Mouse (Mus musculus): ENCODE results near the gene Ttll13. TPM values are rescaled to one million over a fixed set of nuclear protein-coding genes. Genes with fewer than 3 reads are reported as not detected.

Ttll13 gene
- polyA plus RNA-seq, 1 experiment: 1.2 TPM

- Histone ChIP-seq H3K4me1 (ENCODE audit: control insufficient read depth, insufficient read depth, low read length) (no peaks in the 10 kb centered on the region), H3K27me3 (ENCODE audit: control insufficient read depth, insufficient read depth, low read length, poor library complexity, severe bottlenecking) (no peaks in the 10 kb centered on the region), H3K4me3 (ENCODE audit: low read depth, low read length) (no peak overlapping the region), H3K36me3 (ENCODE audit: control insufficient read depth, insufficient read depth, low read length, poor library complexity, severe bottlenecking) (peaks cover 97% of the 10 kb centered on the region), H3K9me3 (replicated peaks; ENCODE audit: control insufficient read depth, insufficient read depth, low read length, poor library complexity, severe bottlenecking) (no peaks in the 10 kb centered on the region), H3K9ac (ENCODE audit: low read depth, poor library complexity, severe bottlenecking) (no peak overlapping the region), H3K27ac (ENCODE audit: insufficient read depth, low read length) (no peak overlapping the region; the same call in 1 of the 2 replicates)
- TF ChIP-seq POLR2A (IDR thresholded peaks at IDR 0.05; ENCODE audit: insufficient read depth, low read length) (no peak), CTCF (IDR thresholded peaks at IDR 0.05; ENCODE audit: low read depth, low read length) (no peak), EP300 (IDR thresholded peaks at IDR 0.05; ENCODE audit: insufficient read depth, low read depth, low read length) (no peak)
Observed at GRCm38 (mm10) chr7:80307766-80308165, 61.6 kb downstream of the Ttll13 start.

Other genes with a start within 250 kb of the Ttll13 start
- 80.1 and 86.7 TPM in 2 replicates for gene Zfp710, start 221.6 kb upstream of the Ttll13 start, polyA plus RNA-seq (2011; ENCODE audit: insufficient read depth, insufficient read length, low read depth, missing spikeins)
- gene Idh2, start 131.0 kb upstream of the Ttll13 start, polyA plus RNA-seq (2011; ENCODE audit: insufficient read depth, insufficient read length, low read depth, missing spikeins): 178 and 182 TPM in 2 replicates
- 27.1 and 29.0 TPM in 2 replicates for gene Sema4b, start 59.5 kb upstream of the Ttll13 start, polyA plus RNA-seq (2011; ENCODE audit: insufficient read depth, insufficient read length, low read depth, missing spikeins)
- gene Cib1, start 13.6 kb upstream of the Ttll13 start, polyA plus RNA-seq (2011; ENCODE audit: insufficient read depth, insufficient read length, low read depth, missing spikeins): 35.5 and 38.4 TPM in 2 replicates
- 3.3 and 4.3 TPM in 2 replicates for gene Gdpgp1, start 13.5 kb upstream of the Ttll13 start, polyA plus RNA-seq (2011; ENCODE audit: insufficient read depth, insufficient read length, low read depth, missing spikeins)
- 29.1 and 32.5 TPM in 2 replicates for gene Ngrn, start 14.8 kb downstream of the Ttll13 start, polyA plus RNA-seq (2011; ENCODE audit: insufficient read depth, insufficient read length, low read depth, missing spikeins)
- 15.7 and 16.2 TPM in 2 replicates for gene Vps33b, start 23.3 kb downstream of the Ttll13 start, polyA plus RNA-seq (2011; ENCODE audit: insufficient read depth, insufficient read length, low read depth, missing spikeins)
- gene Prc1, start 48.1 kb downstream of the Ttll13 start, polyA plus RNA-seq (2011; ENCODE audit: insufficient read depth, insufficient read length, low read depth, missing spikeins): 246 and 258 TPM in 2 replicates
- gene Rccd1, start 78.1 kb downstream of the Ttll13 start, polyA plus RNA-seq (2011; ENCODE audit: insufficient read depth, insufficient read length, low read depth, missing spikeins): 16.3 and 26.5 TPM in 2 replicates
- gene Unc45a, start 94.6 kb downstream of the Ttll13 start, polyA plus RNA-seq (2011; ENCODE audit: insufficient read depth, insufficient read length, low read depth, missing spikeins): 24.0 and 25.3 TPM in 2 replicates
- 9.7 and 12.8 TPM in 2 replicates for gene Hddc3, start 96.7 kb downstream of the Ttll13 start, polyA plus RNA-seq (2011; ENCODE audit: insufficient read depth, insufficient read length, low read depth, missing spikeins)
- gene Man2a2, start 125.0 kb downstream of the Ttll13 start, polyA plus RNA-seq (2011; ENCODE audit: insufficient read depth, insufficient read length, low read depth, missing spikeins): 16.1 and 18.1 TPM in 2 replicates
- gene Fes, start 141.6 kb downstream of the Ttll13 start, polyA plus RNA-seq (2011; ENCODE audit: insufficient read depth, insufficient read length, low read depth, missing spikeins): 0.76 and 3.1 TPM in 2 replicates
- gene Furin, start 159.1 kb downstream of the Ttll13 start, polyA plus RNA-seq (2011; ENCODE audit: insufficient read depth, insufficient read length, low read depth, missing spikeins): 32.5 and 40.3 TPM in 2 replicates

Measured in ES-Bruce4 (cell line).